8 mouse cellular contexts compared by ENCODE assay signal in the genomic region with DNA sequence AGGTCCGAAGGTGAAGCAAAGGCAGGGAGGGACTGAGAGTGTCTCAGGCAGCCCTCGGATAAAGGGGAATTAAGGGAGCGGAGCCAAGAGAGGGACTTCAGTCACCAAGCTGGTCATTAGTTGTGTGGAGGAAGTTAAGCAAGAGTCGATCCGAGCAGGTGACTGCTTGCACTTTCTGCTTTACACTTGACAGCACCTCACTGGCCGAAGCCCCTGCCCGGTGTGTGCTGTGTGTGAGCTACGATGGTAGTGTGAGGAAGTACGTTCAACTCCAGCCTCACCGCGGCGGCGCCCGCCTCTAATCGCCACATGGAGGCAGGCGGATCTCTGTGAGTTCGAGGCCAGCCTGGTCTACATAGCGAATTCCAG. TPM values are rescaled to one million over a fixed set of nuclear protein-coding genes. Genes with fewer than 3 reads are reported as not detected.
DNase-seq lines count a peak whose midpoint lies in the region; ATAC-seq and TF ChIP-seq lines count a peak whose summit lies in the region.

No protein-coding gene starts in this region.

- TF ChIP-seq CTCF in intestine, postnatal 0 days (IDR thresholded peaks at IDR 0.05; ENCODE audit: low read depth): 0 out of 2 replicates have a peak, but pooled peaks have one; percentile 2

- peak; percentile 7; the same call in 1 of the 2 replicates for ATAC-seq in heart, embryonic 11.5 days (replicated peaks; ENCODE audit: insufficient number of reproducible peaks, low FRiP score, low TSS enrichment)
- peak; percentile 33 for ATAC-seq in CD4-positive, CD25-positive, alpha-beta regulatory T cell, adult 4 months
- no peak; the same call in 1 of the 2 replicates for ATAC-seq in embryonic facial prominence, embryonic 14.5 days (ENCODE audit: low read depth)
- peak; percentile 61; the same call in 1 of the 2 replicates for ATAC-seq in intestine, postnatal 0 days
- peak; percentile 43; the same call in 1 of the 2 replicates for ATAC-seq in midbrain, embryonic 15.5 days (replicated peaks)

- H3K27ac ChIP-seq in heart, embryonic 11.5 days (ENCODE audit: low read depth, low read length): peak overlapping the region; percentile 99
- H3K27ac ChIP-seq in embryonic facial prominence, embryonic 14.5 days (replicated peaks; ENCODE audit: low read depth, low read length): peak overlapping the region; percentile 97
- peak overlapping the region; percentile 95 for H3K27ac ChIP-seq in intestine, postnatal 0 days (ENCODE audit: low read depth, low read length)
- H3K27ac ChIP-seq in midbrain, embryonic 15.5 days: peak overlapping the region; percentile 98

- H3K9me3 ChIP-seq in heart, embryonic 11.5 days (replicated peaks; ENCODE audit: control insufficient read depth, low read length): no peaks in the 10 kb centered on the region
- H3K9me3 ChIP-seq in embryonic facial prominence, embryonic 14.5 days (ENCODE audit: control insufficient read depth, low read length): no peaks in the 10 kb centered on the region
- no peaks in the 10 kb centered on the region for H3K9me3 ChIP-seq in intestine, postnatal 0 days (ENCODE audit: control insufficient read depth)
- no peaks in the 10 kb centered on the region for H3K9me3 ChIP-seq in midbrain, embryonic 15.5 days

- no peaks in the 10 kb centered on the region for H3K27me3 ChIP-seq in heart, embryonic 11.5 days (ENCODE audit: control insufficient read depth, insufficient read depth, low read length)
- H3K27me3 ChIP-seq in embryonic facial prominence, embryonic 14.5 days (replicated peaks; ENCODE audit: control insufficient read depth, insufficient read depth, low read length): no peaks in the 10 kb centered on the region
- no peaks in the 10 kb centered on the region for H3K27me3 ChIP-seq in intestine, postnatal 0 days (replicated peaks; ENCODE audit: control insufficient read depth, insufficient read depth, low read length)
- H3K27me3 ChIP-seq in midbrain, embryonic 15.5 days (replicated peaks): no peaks in the 10 kb centered on the region

- no peak for DNase-seq in heart, adult 18-20 months
- no peak for DNase-seq in embryonic facial prominence, embryonic 14.5 days (ENCODE audit: low spot score)
- no peak for DNase-seq in ovary, postnatal 14 days (ENCODE audit: low spot score)
- no peak for DNase-seq in layer of hippocampus, postnatal 10 days (ENCODE audit: low spot score in 2 of 2)

- peak overlapping the region; percentile 82 for H3K9ac ChIP-seq in heart, embryonic 11.5 days (ENCODE audit: low read depth, low read length)
- H3K9ac ChIP-seq in embryonic facial prominence, embryonic 14.5 days (ENCODE audit: low read depth, low read length): peak overlapping the region; percentile 78
- peak overlapping the region; percentile 57 for H3K9ac ChIP-seq in intestine, postnatal 0 days (ENCODE audit: low read depth, low read length)
- H3K9ac ChIP-seq in midbrain, embryonic 15.5 days: peak overlapping the region; percentile 75

- H3K4me2 ChIP-seq in heart, embryonic 11.5 days: peak overlapping the region; percentile 90
- H3K4me2 ChIP-seq in embryonic facial prominence, embryonic 14.5 days (ENCODE audit: low read depth, low read length): peak overlapping the region; percentile 75
- peak overlapping the region; percentile 76 for H3K4me2 ChIP-seq in intestine, postnatal 0 days (replicated peaks; ENCODE audit: low read depth)
- H3K4me2 ChIP-seq in midbrain, embryonic 15.5 days: peak overlapping the region; percentile 77

- no peaks in the 10 kb centered on the region for H3K36me3 ChIP-seq in heart, embryonic 11.5 days (ENCODE audit: control insufficient read depth, insufficient read depth, low read length)
- no peaks in the 10 kb centered on the region for H3K36me3 ChIP-seq in embryonic facial prominence, embryonic 14.5 days (ENCODE audit: control insufficient read depth, insufficient read depth, low read length)
- H3K36me3 ChIP-seq in intestine, postnatal 0 days (ENCODE audit: control insufficient read depth, insufficient read depth): no peaks in the 10 kb centered on the region
- no peaks in the 10 kb centered on the region for H3K36me3 ChIP-seq in midbrain, embryonic 15.5 days (replicated peaks)

- WGBS in heart, embryonic 11.5 days (ENCODE audit: insufficient replicate concordance): under 1% methylated on average over 18 of the region's 18 CpGs
- WGBS in embryonic facial prominence, embryonic 14.5 days: under 1% methylated on average over 18 of the region's 18 CpGs
- WGBS in intestine, postnatal 0 days: 1% methylated on average over 18 of the region's 18 CpGs
- under 1% methylated on average over 18 of the region's 18 CpGs for WGBS in midbrain, embryonic 15.5 days

- peaks cover 10% of the 10 kb centered on the region; the same call in 1 of the 2 replicates for H3K4me1 ChIP-seq in heart, embryonic 11.5 days (ENCODE audit: control insufficient read depth, insufficient read depth, low read length)
- peaks cover 16% of the 10 kb centered on the region for H3K4me1 ChIP-seq in embryonic facial prominence, embryonic 14.5 days (ENCODE audit: control insufficient read depth, insufficient read depth, low read length)
- no peaks in the 10 kb centered on the region for H3K4me1 ChIP-seq in intestine, postnatal 0 days (replicated peaks; ENCODE audit: control insufficient read depth, insufficient read depth, low read length)
- H3K4me1 ChIP-seq in midbrain, embryonic 15.5 days: peaks cover 22% of the 10 kb centered on the region

- peak overlapping the region; percentile 72 for H3K4me3 ChIP-seq in heart, embryonic 11.5 days (ENCODE audit: low read depth, low read length)
- H3K4me3 ChIP-seq in embryonic facial prominence, embryonic 14.5 days (ENCODE audit: low read depth, low read length): peak overlapping the region; percentile 54
- H3K4me3 ChIP-seq in intestine, postnatal 0 days (ENCODE audit: low read depth, low read length): peak overlapping the region; percentile 61
- peak overlapping the region; percentile 88 for H3K4me3 ChIP-seq in midbrain, embryonic 15.5 days

RNA-seq across cellular contexts. Expression of a gene that starts 0.4 kb away (rescaled TPM):
- 18.8 and 22.1 TPM in 2 replicates for polyA plus RNA-seq in heart, embryonic 11.5 days (2014; fragmentation: Nextera tagmentation; extraction: Ambion mirVana)
- 10 to 100 TPM; 41.2 to 44.9 TPM for total RNA-seq in heart, adult 18-20 months (2021)
- polyA plus RNA-seq in CD4-positive, CD25-positive, alpha-beta regulatory T cell, adult 4 months (2017; shearing (Covaris generic)): 10 to 100 TPM; 41.4 to 42.2 TPM
- 43.0 and 43.8 TPM in 2 replicates for polyA plus RNA-seq in embryonic facial prominence, embryonic 14.5 days (2014; fragmentation: Nextera tagmentation; extraction: Ambion mirVana)
- polyA plus RNA-seq in intestine, postnatal 0 days (2015; fragmentation: Nextera tagmentation; extraction: Ambion mirVana): 15.0 and 17.1 TPM in 2 replicates
- 15.6 and 20.0 TPM in 2 replicates for polyA plus RNA-seq in midbrain, embryonic 15.5 days (2015; fragmentation: Nextera tagmentation; extraction: Ambion mirVana)
- 10 to 100 TPM; 39.4 to 40.5 TPM for total RNA-seq in layer of hippocampus, postnatal 10 days (2021)

RNA-seq across cellular contexts. Expression of a gene that starts 0.8 kb away (rescaled TPM):
- not detected in 2 replicates for polyA plus RNA-seq in heart, embryonic 11.5 days (2014; fragmentation: Nextera tagmentation; extraction: Ambion mirVana)
- 1 to 10 TPM in 1 of 2 experiments, not detected in 1; 2.5 TPM for total RNA-seq in heart, adult 18-20 months (2021)
- 1 to 10 TPM in 1 of 2 experiments, not detected in 1; 1.5 TPM for polyA plus RNA-seq in CD4-positive, CD25-positive, alpha-beta regulatory T cell, adult 4 months (2017; shearing (Covaris generic))
- not detected in 2 replicates for polyA plus RNA-seq in embryonic facial prominence, embryonic 14.5 days (2014; fragmentation: Nextera tagmentation; extraction: Ambion mirVana)
- not detected in 2 replicates for polyA plus RNA-seq in intestine, postnatal 0 days (2015; fragmentation: Nextera tagmentation; extraction: Ambion mirVana)
- polyA plus RNA-seq in midbrain, embryonic 15.5 days (2015; fragmentation: Nextera tagmentation; extraction: Ambion mirVana): not detected in 2 replicates
- total RNA-seq in layer of hippocampus, postnatal 10 days (2021): under 1 TPM in 1 of 2 experiments, not detected in 1; 0.60 TPM

RNA-seq across cellular contexts. Expression of a gene that starts 46.5 kb away (rescaled TPM):
- 76.3 and 82.0 TPM in 2 replicates for polyA plus RNA-seq in heart, embryonic 11.5 days (2014; fragmentation: Nextera tagmentation; extraction: Ambion mirVana)
- 10 to 100 TPM; 28.4 to 50.6 TPM for total RNA-seq in heart, adult 18-20 months (2021)
- polyA plus RNA-seq in CD4-positive, CD25-positive, alpha-beta regulatory T cell, adult 4 months (2017; shearing (Covaris generic)): 10 to 100 TPM; 59.6 to 89.5 TPM
- polyA plus RNA-seq in embryonic facial prominence, embryonic 14.5 days (2014; fragmentation: Nextera tagmentation; extraction: Ambion mirVana): 82.9 and 94.1 TPM in 2 replicates
- polyA plus RNA-seq in intestine, postnatal 0 days (2015; fragmentation: Nextera tagmentation; extraction: Ambion mirVana): 74.5 and 77.9 TPM in 2 replicates
- polyA plus RNA-seq in midbrain, embryonic 15.5 days (2015; fragmentation: Nextera tagmentation; extraction: Ambion mirVana): 39.5 and 43.4 TPM in 2 replicates
- total RNA-seq in layer of hippocampus, postnatal 10 days (2021): 10 to 100 TPM in 1 of 2 experiments, 1 to 10 TPM in 1; 5.9 to 17.8 TPM
